Mouse (Mus musculus): ENCODE data around the gene Dtx3l.
A peak's percentile ranks its signal among the peaks of the same experiment; 100 is the strongest.
"Not testable (repeated sequence)": the region's sequence is repeated elsewhere in the genome, so short reads cannot be mapped to it uniquely, and the experiment has no call there.

Dtx3l gene

DNA sequence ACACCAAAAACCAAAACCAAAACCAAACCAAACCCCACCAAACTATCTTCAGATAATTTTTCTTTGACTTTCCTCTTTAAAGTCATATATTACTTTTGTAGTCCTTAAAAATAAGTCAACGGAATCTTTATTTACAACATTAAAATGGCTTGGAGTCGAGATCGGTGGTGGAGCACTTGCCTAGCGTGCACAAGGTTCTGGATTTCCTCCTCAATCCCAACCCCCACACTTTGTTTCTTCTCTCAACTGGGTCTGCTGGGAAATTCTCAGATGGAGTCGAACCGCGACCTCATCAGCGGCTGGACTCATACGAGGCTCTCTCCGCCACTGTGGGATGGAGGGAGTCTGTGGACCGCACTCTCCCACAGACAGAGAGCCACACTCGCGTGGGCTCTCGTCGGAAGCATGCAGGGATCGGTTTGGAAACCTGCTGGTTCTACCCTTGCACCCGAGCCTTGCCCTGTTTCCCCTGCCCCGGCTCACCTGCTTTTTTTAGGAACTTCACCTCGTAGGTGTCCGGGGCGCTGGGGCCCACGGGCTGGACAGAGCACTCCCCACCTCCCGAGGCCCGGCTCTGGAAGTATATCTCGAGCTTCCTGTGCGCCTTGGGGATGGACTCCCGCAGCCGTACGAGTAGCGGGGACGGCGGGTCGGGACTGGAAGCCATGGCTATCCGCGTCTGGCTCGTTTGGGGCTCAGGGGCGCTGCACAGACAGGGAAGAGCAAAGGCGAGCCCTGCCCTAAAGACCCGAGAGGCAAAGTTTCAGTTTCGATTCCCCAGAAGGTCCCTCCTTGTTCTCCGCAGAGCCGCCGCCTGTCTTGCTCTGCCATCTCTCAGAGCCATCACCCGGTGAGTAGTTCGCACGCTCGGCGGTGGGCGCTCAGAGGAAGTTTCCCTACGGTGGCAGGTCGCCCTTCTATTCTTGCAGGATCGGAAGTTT is at the start of gene Dtx3l, which contains the start of gene Parp9:
Gene Dtx3l, minus strand, starts transcription at position 941 of the 941 bp plus-strand sequence.
Gene Parp9, plus strand, starts transcription at position 260 of the 941 bp plus-strand sequence.
- DNase-seq (ENCODE audit: extremely low read depth, low read depth), result no peak

DNA sequence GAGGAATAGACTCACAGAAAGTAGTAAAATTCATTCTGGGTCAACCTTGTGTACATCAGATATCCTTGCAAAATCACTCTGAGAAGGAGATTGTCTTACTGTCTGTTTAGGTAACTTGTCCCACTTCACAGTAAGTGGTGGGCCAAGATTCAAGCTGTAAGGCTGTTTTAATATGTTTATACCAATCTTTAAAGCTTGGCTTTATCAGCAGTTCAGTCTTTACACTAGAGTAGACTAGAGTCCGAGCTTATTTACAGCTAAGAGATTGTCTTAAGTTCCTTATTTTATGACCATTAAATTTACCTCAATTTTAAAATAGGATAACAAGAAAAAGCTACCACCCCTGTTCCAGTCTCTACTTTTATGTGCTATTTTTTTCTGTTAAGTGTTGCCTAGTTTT is 49.0 kb upstream of the Dtx3l start:
- no peak for DNase-seq (ENCODE audit: extremely low read depth, low read depth)

DNA sequence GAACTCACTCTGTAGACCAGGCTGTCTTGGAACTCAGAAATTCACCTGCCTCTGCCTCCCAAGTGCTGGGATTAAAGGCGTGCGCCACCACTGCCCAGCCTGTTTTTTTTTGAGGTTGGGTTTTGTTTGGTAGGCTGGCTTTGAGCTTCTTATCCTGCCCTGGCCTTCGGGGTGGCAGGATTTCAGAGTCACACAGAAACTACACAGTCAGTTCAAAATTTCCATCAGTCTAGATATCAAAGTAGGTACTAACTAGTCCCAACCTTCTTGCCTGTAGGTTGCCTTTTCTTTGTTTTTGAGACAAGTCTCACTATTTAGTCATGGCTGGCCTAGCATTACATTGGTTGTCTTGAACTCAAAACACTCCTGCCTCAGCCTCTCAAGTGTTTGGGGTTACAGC is 45.5 kb upstream of the Dtx3l start:
- no peak for DNase-seq (ENCODE audit: extremely low read depth, low read depth)

DNA sequence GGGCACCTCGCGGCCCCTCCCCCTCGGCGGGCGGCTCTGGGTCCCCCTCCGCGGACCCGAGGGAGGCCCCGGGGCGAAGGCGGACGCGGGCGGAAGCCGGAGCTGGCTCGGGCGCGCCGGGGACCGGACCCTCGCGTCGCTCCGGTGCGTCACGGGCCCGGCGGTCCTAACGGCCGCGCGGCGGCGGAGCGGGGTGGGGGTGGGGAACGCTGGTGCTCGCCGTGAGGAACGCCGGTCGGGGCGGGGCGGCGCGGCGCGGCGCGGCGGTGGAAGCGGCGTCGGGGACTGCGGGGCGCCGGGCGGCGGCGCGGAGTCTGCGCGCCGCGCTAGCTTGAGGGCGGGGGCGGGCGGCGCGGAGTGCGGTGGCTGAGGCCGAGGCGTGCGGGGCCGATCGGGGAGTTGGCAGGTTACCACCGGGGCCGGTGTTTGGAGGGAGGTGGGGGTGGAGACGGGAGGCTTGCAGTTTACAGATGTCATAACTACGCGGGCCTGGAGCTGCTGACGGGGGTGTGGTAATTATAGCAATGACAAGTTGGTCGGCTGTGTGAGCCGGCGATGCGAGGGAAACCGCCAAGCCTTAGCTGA is 44.7 kb upstream of the Dtx3l start:
- DNase-seq (ENCODE audit: extremely low read depth, low read depth), result peak; percentile 45

DNA sequence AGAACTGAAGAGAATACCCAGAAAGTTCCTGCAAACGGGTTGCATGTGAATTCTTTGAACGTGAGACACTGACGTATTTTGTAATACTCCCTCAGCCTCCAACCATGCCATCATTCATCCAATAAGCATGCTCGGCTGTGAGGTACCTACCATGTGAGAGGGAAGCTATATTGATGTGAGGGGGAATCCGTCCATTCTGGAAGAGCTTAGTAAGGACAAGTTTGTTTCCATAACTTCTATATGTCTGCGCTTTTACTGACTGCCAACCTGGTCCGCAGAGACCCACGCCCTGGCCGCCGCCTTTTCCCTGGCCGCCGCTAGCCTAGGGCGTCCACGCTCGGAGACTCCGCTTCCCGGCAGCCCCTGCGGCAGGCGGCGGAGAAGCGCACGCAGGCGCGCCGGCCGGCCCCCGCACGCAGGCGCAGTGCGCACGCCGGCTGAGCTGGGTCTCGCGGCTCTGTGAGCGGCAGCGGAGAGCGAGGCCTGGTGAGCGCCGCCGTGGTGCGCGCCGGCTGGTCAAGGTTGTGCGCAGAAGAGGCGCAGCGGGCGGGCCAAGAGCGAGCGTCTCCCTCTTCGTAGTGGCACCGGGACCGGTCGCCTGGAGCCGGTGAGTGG is 44.1 kb upstream of the Dtx3l start:
- DNase-seq (ENCODE audit: extremely low read depth, low read depth), result peak; percentile 84

DNA sequence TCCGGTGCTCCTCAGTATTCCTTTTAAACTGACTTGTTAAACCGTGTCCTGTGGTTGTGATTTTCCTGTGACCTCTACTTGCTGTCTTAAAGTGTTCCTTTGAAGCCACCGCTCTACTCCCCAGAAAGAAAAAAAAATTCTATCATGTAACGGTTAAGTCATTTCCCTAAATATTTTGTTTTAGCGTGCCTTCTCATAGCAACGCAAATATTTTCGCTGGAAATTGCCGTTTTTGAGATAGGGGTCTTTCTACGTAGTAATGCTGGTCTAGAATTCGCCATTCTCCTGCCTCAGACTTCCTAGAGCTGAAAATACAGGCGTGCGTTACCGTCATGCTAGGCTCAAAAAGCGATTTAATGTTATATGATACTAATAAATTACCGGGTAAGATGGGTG is 43.6 kb upstream of the Dtx3l start:
- no peak for DNase-seq (ENCODE audit: extremely low read depth, low read depth)

DNA sequence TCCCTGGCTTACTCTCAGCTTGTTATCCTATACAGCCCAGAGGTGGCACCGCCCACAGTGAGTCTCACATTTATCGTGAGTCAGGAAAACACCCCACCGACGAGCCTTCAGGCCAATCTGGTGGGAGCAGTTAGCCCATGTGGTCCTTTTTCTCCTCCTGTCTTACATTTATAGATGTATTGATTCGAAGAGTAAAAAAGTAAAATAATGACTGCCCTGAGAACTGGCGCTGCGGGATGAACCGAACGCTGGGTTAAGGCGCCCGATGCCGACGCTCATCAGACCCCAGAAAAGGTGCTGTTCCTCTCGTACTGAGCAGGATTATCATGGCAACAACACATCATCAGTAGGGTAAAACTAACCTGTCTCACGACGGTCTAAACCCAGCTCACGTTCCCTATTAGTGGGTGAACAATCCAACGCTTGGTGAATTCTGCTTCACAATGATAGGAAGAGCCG is 42.4 kb upstream of the Dtx3l start:
- peak; percentile 100 for DNase-seq (ENCODE audit: extremely low read depth, low read depth)

GRCm38 (mm10) chr16:35978450-35978849 is 39.5 kb upstream of the Dtx3l start, which contains the start of gene Kpna1:
Kpna1 (plus strand) TSS chr16:35978750.
- not testable (repeated sequence) for DNase-seq (ENCODE audit: extremely low read depth, low read depth)

DNA sequence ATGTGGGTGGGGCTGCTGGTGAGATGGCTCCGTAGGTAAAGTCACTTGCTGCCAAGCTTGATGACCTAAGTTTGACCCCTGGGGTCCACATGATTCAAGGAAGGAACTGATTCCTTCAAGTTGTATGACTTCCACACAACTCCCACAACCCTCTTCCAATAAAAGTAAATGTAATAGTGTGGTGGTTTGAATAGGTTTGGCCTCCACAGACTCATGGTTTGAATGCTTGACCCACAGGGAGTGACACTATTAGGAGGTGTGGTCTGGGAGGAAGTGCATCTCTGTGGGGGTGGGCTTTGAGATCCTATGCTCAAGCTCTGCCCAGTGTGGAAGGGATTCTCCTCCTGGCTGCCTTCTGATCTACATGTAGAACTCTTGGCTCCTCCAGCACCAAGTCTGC is 35.1 kb upstream of the Dtx3l start:
- no peak for DNase-seq (ENCODE audit: extremely low read depth, low read depth)

GRCm38 (mm10) chr16:35968149-35968548 is 29.2 kb upstream of the Dtx3l start:
- DNase-seq (ENCODE audit: extremely low read depth, low read depth), result no peak

DNA sequence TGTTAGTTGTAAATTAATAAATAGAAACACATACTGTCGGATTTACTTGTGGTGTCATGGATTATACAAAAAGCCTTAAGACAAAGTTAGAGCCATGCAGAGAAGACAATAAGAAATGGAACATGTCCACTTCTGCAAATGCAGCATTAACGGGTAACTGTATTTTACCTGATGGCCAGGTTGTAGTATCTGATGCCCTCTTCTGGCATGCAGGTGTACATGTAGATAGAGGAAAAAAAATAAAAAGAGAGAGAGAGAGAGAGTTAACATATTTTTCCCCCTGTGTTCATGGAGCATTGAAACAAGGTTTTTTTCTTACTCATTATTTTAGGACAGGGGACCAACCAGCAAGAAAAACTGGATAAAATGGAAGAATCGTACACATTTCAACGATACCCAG is 28.4 kb upstream of the Dtx3l start:
- no peak for DNase-seq (ENCODE audit: extremely low read depth, low read depth)

GRCm38 (mm10) chr16:35966411-35967115 is 27.6 kb upstream of the Dtx3l start:
- DNase-seq (ENCODE audit: extremely low read depth, low read depth), result no peak

- DNase-seq (ENCODE audit: extremely low read depth, low read depth), result not testable (repeated sequence)
Observed at GRCm38 (mm10) chr16:35965991-35966390, 27.0 kb upstream of the Dtx3l start.

DNA sequence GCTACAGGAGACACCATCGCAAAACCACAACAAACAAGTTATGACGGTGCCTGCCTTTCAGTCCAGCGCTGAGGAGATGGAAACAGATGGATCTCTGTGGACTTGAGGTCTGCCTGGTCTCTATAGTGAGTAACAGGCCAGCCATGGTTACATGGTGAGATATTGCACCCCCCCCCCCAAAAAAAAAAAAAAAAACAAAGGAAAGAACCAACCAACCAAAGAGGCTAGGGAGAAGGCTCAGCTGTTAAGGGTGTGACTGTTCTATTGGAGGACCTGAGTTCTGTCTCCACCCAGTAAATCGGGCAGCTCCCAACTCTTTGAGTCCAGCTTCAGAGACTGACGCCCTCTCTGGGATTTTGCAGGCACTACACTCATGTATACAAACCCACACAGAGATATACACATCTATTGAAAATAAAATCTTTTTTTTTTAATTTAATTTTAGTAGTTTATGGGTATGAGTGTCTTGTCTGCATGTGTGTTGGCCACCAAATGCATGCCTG is 13.7 kb upstream of the Dtx3l start:
- DNase-seq (ENCODE audit: extremely low read depth, low read depth), result no peak

- no peak for DNase-seq (ENCODE audit: extremely low read depth, low read depth)
Observed at GRCm38 (mm10) chr16:35951216-35951615, 12.3 kb upstream of the Dtx3l start.

- no peak for DNase-seq (ENCODE audit: extremely low read depth, low read depth)
Observed at GRCm38 (mm10) chr16:35949264-35949663, 10.3 kb upstream of the Dtx3l start.

DNA sequence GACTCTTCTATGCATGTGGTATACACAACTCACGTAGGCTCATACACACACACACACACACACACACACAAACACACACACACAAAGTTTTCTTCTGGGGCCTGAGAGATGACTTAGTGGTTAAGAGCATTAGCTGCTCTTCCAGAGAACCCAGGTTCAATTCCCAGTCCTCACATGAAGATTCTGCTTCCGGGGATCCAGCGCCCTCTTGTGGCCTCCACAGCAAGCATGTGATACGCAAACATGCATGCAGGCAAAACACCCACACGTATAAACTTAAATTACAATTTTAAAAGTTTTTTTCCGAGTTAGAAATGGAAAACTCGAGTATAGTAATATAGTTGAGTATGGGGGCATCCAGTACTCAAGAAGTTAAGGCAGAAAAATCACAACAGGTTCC is 2.4 kb upstream of the Dtx3l start:
- DNase-seq (ENCODE audit: extremely low read depth, low read depth), result no peak

DNA sequence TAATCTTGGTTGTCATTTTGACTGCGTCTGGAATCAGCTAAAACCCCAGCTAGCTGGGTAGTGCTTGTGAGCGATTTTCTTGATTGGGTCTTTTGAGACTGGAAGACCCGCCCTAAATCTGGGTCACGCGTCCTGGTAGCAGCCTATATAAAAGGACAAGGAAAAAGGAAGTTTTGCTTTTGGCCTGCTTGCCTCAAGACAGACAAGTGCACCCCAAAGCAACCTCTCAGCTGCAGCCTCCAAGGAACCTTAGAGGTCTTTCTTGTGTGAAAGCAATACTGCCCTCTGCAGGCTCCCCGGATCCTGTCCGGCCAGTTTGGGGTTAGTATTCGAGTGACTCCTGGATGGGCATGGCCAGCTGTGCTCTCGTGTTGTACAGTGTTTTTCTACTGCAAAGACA is 739 bp upstream of the Dtx3l start:
- peak; percentile 97 for DNase-seq (ENCODE audit: extremely low read depth, low read depth)

GRCm38 (mm10) chr16:35939261-35939660 is 310 bp upstream of the Dtx3l start:
- no peak for DNase-seq (ENCODE audit: extremely low read depth, low read depth)

GRCm38 (mm10) chr16:35933181-35933580 is 5.8 kb downstream of the Dtx3l start:
- no peak for DNase-seq (ENCODE audit: extremely low read depth, low read depth)

All from MEL-GATA-1-ER (cell line).